Mouse (Mus musculus): Measurements from ENCODE around the gene Plcd3.

The Plcd3 gene

DNA sequence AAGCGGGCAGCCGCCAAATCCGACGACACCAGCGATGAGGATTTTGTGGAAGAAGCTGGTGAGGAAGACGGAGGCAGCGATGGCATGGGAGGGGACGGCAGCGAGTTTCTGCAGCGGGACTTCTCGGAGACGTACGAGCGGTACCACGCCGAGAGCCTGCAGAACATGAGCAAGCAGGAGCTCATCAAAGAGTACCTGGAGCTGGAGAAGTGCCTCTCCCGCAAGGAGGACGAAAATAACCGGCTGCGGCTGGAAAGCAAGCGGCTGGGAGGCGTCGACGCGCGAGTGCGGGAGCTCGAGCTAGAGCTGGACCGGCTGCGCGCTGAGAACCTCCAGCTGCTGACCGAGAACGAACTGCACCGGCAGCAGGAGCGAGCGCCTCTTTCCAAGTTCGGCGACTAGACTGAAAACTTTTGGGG, 16.1 kb upstream of the Plcd3 start:
- no peak for DNase-seq (ENCODE audit: low read depth, low spot score)

GRCm38 (mm10) chr11:103116959-103117590, 15.6 kb upstream of the Plcd3 start:
- peak; percentile 39 for DNase-seq (ENCODE audit: low read depth, low spot score)

GRCm38 (mm10) chr11:103116008-103116818, 14.8 kb upstream of the Plcd3 start, which contains the start of gene Hexim1:
TSS of gene Hexim1 (plus strand) at chr11:103116231.
- DNase-seq (ENCODE audit: low read depth, low spot score), result peak; percentile 100

DNA sequence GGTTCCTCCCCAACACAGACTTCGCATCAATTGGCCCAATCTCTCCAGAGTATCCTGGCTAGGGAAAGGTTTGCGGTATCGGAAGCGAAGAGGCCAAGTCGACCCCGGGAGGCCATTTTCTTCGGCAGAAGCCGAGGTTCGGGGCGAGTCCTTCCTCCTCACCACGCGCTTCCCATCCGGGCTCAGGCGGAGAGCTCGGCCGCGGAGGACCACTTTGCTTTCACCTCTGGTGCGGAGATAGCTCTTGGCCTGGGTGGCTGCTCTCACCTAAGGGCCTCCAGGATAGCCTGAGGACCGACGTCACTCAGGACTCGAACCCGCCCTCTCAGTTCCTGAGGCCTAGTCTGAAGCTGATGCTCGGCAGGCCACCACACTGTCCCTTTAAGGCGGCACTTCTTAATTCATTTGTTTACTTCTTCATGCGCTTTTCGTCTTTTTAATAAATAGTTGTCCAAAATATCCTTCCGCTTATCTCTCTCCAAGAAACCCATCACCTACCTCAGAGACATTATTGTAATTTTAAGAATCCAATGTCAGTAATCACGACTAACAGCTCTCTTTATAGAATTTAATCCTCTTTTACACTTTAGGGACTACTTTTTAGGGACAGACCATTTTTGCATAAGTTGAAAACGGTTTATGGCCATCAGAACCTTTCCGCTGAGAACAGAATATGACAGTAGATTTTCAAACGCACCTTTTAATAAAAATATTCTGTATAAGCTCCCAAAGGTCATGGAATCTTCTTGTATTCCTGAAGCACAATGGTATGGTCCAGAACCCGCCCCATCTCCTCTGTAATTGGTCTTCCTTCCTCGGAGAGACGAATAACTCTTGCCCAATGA, 13.9 kb upstream of the Plcd3 start:
- DNase-seq (ENCODE audit: low read depth, low spot score), result peak; percentile 81

GRCm38 (mm10) chr11:103114270-103114943, 12.9 kb upstream of the Plcd3 start:
- no peak for DNase-seq (ENCODE audit: low read depth, low spot score)

GRCm38 (mm10) chr11:103113771-103114170, 12.3 kb upstream of the Plcd3 start:
- DNase-seq (ENCODE audit: low read depth, low spot score), result no peak

DNA sequence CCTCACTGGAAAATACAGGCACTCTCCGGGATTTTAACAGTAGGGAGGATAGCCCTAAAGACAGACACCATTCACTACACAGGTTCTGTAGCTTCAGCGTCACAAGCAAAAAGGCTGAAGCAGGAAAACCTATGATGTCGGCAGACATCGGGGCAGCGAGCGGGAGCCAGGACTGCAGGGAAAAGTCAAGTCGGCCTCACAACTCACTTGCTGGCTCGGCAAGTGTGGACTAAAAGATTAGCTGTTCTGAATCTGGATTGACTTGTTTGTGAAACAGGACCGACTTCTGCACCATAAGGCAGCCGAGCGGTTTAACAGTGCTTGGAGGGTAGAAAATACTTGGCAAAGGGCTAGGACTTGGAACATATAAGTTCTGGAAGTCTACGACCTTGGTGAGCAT, 11.5 kb upstream of the Plcd3 start:
- DNase-seq (ENCODE audit: low read depth, low spot score), result no peak

GRCm38 (mm10) chr11:103112552-103112912, 11.1 kb upstream of the Plcd3 start:
- DNase-seq (ENCODE audit: low read depth, low spot score), result no peak

- peak; percentile 71 for DNase-seq (ENCODE audit: low read depth, low spot score)
Measured at GRCm38 (mm10) chr11:103111881-103112551, 10.6 kb upstream of the Plcd3 start.

DNA sequence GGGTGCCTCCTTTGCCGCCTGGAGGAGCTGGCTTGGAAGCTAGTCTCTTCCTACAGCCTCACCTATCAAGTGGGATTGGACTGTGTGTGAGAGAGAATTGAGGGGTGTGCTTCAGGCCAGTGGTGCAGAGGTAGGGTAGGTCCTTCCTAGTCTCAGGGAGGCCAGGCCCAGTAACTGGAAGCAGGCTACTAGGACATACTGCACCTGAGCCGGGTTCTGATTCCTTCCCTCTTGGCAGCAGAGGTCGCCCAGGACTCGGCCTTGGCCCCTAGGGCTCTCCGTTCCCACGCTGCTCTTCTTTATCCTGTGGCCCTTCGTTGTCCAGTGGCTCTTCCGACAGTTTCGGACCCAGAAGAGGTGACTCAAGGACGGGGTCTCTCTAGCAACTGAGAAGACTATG, 9.8 kb upstream of the Plcd3 start:
- no peak for DNase-seq (ENCODE audit: low read depth, low spot score)

GRCm38 (mm10) chr11:103106386-103106785, 4.9 kb upstream of the Plcd3 start:
- no peak for DNase-seq (ENCODE audit: low read depth, low spot score)

DNA sequence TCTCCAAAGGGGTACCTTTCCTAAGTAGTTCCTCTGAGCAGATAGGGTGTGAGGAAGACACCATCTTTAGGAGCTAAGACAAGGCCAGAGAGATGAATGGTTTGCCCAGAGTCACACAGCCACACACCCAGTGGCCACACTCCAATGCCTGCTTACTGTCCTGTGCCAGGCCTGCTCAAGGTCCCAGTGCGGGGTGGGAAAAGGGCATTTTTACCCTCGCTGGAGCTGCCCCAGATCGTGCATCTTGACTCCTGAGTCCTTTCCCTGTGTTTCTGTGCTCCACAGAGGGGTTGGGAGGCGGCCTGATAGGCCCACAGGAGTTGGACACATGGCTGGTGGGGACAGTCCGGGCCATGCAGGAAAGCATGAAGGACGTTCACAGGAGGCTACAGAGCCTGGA, 4.4 kb upstream of the Plcd3 start:
- no peak for DNase-seq (ENCODE audit: low read depth, low spot score)

- no peak for DNase-seq (ENCODE audit: low read depth, low spot score)
Measured at GRCm38 (mm10) chr11:103105180-103105725, 3.8 kb upstream of the Plcd3 start.

- DNase-seq (ENCODE audit: low read depth, low spot score), result no peak
Measured at GRCm38 (mm10) chr11:103104469-103104868, 3.0 kb upstream of the Plcd3 start.

DNA sequence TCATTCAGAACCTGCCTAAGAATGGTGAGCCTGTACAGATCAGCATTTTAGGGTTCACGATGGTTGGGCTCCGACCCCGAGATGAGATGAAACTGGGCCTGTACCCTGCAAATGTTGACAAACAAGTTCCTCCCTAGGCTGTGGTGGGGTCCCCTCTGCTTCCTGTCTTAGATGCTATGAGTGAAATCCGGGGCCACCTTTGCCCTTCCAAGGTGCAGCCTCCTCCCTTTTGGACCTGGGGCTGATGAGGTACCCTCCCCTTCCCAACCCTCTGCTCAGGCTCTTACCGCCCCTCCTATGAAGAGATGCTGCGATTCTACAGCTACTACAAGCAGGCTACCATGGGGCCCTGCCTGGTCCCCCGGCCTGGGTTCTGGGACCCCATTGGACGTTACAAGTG, 2.2 kb upstream of the Plcd3 start:
- no peak for DNase-seq (ENCODE audit: low read depth, low spot score)

DNA sequence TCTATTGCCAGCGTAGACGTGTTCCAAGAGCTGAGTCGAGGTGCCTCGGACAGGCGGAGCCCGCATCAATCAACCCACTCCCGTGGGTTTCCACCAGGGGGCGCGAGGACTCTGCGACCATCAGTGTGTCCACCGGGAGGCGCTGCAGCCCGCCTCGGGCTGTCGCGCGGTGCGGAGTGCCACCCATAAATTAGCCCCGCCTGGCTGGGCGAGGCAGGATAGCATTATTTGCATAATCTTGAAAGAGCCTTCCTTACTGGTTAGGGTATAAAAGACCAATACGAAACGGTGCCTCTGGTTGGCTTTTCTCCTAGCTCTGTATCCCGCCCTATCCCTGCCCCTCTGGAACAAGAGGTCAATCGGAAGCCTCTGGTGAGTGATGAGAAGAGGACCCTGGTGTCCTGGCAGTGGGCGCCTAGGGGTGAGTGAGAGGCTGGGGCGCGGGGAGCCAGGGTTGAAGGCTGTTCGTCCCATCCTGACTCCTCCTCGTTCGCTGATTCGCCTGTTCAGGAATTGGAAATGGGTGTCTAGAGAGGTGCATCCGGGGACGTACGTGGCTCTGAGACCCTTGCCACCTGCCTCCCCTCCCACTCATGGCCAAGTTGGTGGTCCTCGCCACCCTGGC, 1.4 kb upstream of the Plcd3 start:
- DNase-seq (ENCODE audit: low read depth, low spot score), result peak; percentile 97

GRCm38 (mm10) chr11:103101866-103102501, 526 bp upstream of the Plcd3 start:
- no peak for DNase-seq (ENCODE audit: low read depth, low spot score)

GRCm38 (mm10) chr11:103100361-103100760, 1.1 kb downstream of the Plcd3 start:
- no peak for DNase-seq (ENCODE audit: low read depth, low spot score)

GRCm38 (mm10) chr11:103099352-103099940, 2.0 kb downstream of the Plcd3 start:
- no peak for DNase-seq (ENCODE audit: low read depth, low spot score)

Measured in forelimb bud, embryonic 11.5 days (tissue).